In the genomic region with DNA sequence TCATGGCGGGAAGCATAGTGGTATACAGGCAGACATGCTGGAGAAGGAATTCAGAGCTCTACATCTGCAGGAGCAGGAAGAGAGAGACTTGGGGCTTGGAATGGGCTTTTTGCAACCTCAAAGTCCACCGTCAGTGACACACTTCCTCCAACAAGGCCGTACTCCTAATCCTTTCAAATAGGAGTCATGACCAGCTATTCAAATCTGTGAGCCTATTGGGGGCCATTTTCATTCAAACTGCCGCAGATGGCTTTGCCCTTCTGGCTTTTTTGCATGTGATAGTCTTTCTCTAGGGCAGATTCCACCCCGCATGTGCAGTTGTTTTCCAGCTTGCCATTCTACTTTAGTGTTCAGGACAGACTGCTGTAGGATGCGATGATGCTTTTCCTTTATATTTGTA, we compare ENCODE assay signal across 15 mouse cellular contexts.
"Had no signal": no experiment of that assay in that cellular context is flagged by ENCODE, and none has a peak within 500 bp of the region (broad histone marks: within the 10 kb centered on the region; RNA-seq: fewer than 3 reads in every experiment).

No protein-coding gene starts in this region.

- H3K27ac ChIP-seq: kidney, embryonic 15.5 days; midbrain, embryonic 12.5 days; midbrain, embryonic 15.5 days; neural tube, embryonic 12.5 days; neural tube, embryonic 15.5 days; stomach, embryonic 15.5 days had no signal

- H3K9me3 ChIP-seq: kidney, embryonic 15.5 days; liver, embryonic 13.5 days; midbrain, embryonic 12.5 days; midbrain, embryonic 15.5 days; neural tube, embryonic 12.5 days; neural tube, embryonic 15.5 days; stomach, embryonic 15.5 days had no signal

- H3K4me1 ChIP-seq: kidney, embryonic 15.5 days; midbrain, embryonic 12.5 days; midbrain, embryonic 15.5 days; neural tube, embryonic 12.5 days; neural tube, embryonic 15.5 days; stomach, embryonic 15.5 days had no signal

- H3K4me3 ChIP-seq: kidney, embryonic 15.5 days; liver, embryonic 13.5 days; midbrain, embryonic 12.5 days; midbrain, embryonic 15.5 days; neural tube, embryonic 12.5 days; neural tube, embryonic 15.5 days; stomach, embryonic 15.5 days had no signal

- H3K36me3 ChIP-seq: midbrain, embryonic 15.5 days; neural tube, embryonic 12.5 days; neural tube, embryonic 15.5 days; stomach, embryonic 15.5 days had no signal

- H3K27me3 ChIP-seq: kidney, embryonic 15.5 days; liver, embryonic 13.5 days; midbrain, embryonic 12.5 days; midbrain, embryonic 15.5 days; neural tube, embryonic 12.5 days; neural tube, embryonic 15.5 days; stomach, embryonic 15.5 days had no signal

- ATAC-seq: lung, postnatal 0 days; midbrain, embryonic 15.5 days had no signal

- DNase-seq: layer of hippocampus, adult 9-11 months; liver, embryonic 13.5 days; lung, embryonic 14.5 days; right cerebral cortex, adult 18-20 months; right cerebral cortex, postnatal 14 days; right cerebral cortex, postnatal 4 days; spleen, adult 18-20 months; thymus, postnatal 36 days had no signal
